Mouse (Mus musculus) bone marrow macrophage, adult 2 months (primary cell): ENCODE data around the gene Dapl1. TPM values are rescaled to one million over a fixed set of nuclear protein-coding genes. Genes with fewer than 3 reads are reported as not detected.

Experiments
- H3K27ac ChIP-seq: 2 replicates; pipeline ENCODE4 v1.5.1; 2012; ENCODE audit warnings: low read depth, low read length; ENCODE audit not compliant: insufficient read depth
- H3K4me1 ChIP-seq: 2 replicates; pipeline ENCODE4 v1.6.1; 2012; ENCODE audit warnings: low read length; ENCODE audit not compliant: control insufficient read depth, insufficient read depth
- H3K4me3 ChIP-seq: 2 replicates; pipeline ENCODE4 v1.5.1; 2012; ENCODE audit warnings: mild to moderate bottlenecking, low read length, moderate library complexity; ENCODE audit not compliant: insufficient read depth
- CTCF ChIP-seq: IDR thresholded peaks from 2 replicates; pipeline ENCODE4 v1.5.1; 2012; ENCODE audit warnings: low read depth, mild to moderate bottlenecking, low read length, moderate library complexity
- POLR2A ChIP-seq: IDR thresholded peaks from 2 replicates; pipeline ENCODE4 v1.6.1; 2012; ENCODE audit warnings: mild to moderate bottlenecking, low read depth, low read length, borderline replicate concordance
- polyA plus RNA-seq: library from polyadenylated mRNA; stranded (reverse); fragments of >200 nt; gene quantifications from 2 replicates; pipeline ENCODE4 v1.2.4, GENCODE M21; 2012; ENCODE audit not compliant: missing spikeins, insufficient read depth, insufficient read length

The Dapl1 gene
- not detected in 2 replicates for polyA plus RNA-seq

DNA sequence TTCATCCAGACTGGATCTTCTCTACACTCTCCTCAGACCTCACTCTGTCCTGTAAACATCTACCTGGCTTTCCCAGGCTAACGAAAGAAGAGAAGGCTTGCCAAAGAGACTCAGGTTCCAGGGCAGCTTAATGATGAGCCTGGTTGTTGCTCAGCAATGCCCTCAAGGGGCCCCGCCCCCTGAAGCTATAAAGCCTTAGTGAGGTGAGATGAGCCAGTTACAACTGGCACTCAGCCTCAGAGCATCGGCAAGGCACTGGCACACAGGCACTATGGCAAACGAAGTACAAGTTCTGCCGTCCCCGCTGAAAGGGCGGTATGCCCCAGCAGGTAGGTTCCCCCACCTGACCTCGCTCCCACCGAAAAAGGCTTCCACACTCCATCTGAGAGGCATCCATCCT, at the start of gene Dapl1:
Gene Dapl1 (plus strand): TSS at position 216 of the 400 bp plus-strand sequence.
- Histone ChIP-seq H3K4me3 (no peak within 1 kb of the TSS), H3K4me1 (no peaks in the 10 kb centered on the region), H3K27ac (no peak within 1 kb of the TSS)
- no peak for TF ChIP-seq CTCF
- no peak for TF ChIP-seq POLR2A

DNA sequence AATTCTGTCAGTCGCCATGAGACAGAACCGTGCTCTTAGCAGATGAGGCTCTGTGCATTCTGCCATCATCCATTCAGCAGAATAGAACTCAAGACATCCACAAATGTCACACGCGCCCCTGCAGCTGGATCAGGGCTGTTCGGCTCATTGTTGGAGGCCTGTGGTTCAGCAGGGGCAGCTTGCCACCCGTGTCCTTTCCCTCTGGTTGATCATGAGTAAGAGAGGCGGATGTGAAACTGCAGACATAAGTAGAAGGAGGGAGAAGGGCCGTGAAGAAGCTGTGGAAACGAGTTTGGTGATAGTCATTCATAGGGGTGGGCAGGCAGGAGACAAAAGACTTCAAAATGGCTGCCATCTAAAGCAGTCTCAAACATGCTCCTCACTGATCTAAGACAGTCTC, 49.6 kb upstream of the Dapl1 start:
- H3K4me1 ChIP-seq, result peaks cover 12% of the 10 kb centered on the region
- H3K27ac ChIP-seq, result no peak overlapping the region
- H3K4me3 ChIP-seq, result no peak overlapping the region
- TF ChIP-seq CTCF (no peak), POLR2A (no peak)

GRCm38 (mm10) chr2:59437684-59438393, 46.6 kb upstream of the Dapl1 start:
- Histone ChIP-seq H3K4me1 (peaks cover 12% of the 10 kb centered on the region), H3K27ac (peak overlapping the region; percentile 62), H3K4me3 (peak overlapping the region; percentile 41)
- no peak for TF ChIP-seq POLR2A
- no peak for TF ChIP-seq CTCF

DNA sequence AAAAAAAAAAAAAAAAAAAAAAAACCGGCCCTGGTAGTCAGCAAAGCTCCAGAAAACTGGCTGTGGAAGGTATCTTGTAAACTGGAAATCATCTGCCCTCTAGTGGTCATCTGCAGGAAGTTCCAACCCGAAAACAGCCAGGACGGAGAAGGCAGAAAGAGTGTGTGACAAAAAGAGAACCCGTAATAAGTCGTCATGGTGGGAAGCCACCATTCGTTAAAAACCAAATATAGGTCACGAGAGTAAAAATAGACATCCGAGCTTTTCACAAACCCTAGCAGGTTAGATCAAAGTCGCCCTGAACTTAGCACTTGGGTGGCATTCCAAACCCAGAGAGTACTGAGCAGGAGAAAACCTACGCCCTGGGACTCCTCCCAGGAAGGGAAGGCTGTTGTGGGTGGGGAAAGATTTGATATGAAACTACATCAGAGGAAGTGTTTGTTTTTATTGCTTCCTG, 45.9 kb upstream of the Dapl1 start:
- peak overlapping the region; percentile 62 for H3K27ac ChIP-seq
- peak overlapping the region; percentile 57 for H3K4me3 ChIP-seq
- TF ChIP-seq CTCF (no peak), POLR2A (no peak)
- H3K4me1 ChIP-seq, result peaks cover 12% of the 10 kb centered on the region

DNA sequence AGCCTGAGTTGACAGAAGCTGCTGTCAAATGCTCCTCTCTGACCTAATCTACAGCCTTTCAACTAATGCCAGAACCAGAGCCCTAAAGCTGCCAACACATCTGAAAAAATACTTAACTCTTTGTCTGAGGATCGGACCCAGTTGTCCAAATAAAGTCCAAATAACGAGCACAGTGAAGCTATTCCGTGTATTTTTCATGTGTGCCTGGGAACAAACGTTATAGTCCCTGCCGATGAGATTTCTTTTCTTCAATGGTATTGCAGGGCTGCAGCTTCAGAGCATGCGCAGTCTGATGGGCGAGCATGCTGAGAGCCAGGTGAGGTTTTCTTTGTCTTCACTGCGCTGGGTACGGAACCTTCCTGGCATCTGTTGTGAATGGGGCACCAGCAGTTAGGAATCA, 44.6 kb upstream of the Dapl1 start:
- no peak overlapping the region for H3K4me3 ChIP-seq
- TF ChIP-seq CTCF (no peak), POLR2A (no peak)
- no peak overlapping the region for H3K27ac ChIP-seq
- peaks cover 12% of the 10 kb centered on the region for H3K4me1 ChIP-seq

DNA sequence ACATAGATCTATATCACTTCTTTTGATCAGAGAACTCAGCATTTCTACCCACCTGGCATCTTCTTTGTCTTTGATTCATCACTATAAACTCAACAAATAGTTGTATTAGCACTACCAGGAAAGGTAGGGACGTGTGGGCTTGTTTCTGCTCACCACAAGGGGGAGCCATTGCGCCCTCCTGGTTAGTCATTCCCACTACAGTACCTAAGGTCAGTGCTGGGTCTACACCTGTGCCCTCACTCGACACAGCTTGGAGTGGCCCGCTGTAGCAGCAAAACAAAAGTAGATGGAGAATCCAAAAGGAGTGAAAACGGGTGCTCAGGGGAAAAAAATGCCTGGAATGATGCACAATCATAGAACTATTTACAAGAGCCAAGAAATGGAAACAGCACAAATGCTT, 44.0 kb upstream of the Dapl1 start:
- no peak for TF ChIP-seq POLR2A
- peak; percentile 82 for TF ChIP-seq CTCF
- no peak overlapping the region for H3K4me3 ChIP-seq
- no peak overlapping the region for H3K27ac ChIP-seq
- peaks cover 12% of the 10 kb centered on the region for H3K4me1 ChIP-seq

- peaks cover 12% of the 10 kb centered on the region for H3K4me1 ChIP-seq
- TF ChIP-seq CTCF, result no peak
- TF ChIP-seq POLR2A, result no peak
- no peak overlapping the region for H3K27ac ChIP-seq
- H3K4me3 ChIP-seq, result no peak overlapping the region
Measured at GRCm38 (mm10) chr2:59441681-59442080, 42.8 kb upstream of the Dapl1 start.

DNA sequence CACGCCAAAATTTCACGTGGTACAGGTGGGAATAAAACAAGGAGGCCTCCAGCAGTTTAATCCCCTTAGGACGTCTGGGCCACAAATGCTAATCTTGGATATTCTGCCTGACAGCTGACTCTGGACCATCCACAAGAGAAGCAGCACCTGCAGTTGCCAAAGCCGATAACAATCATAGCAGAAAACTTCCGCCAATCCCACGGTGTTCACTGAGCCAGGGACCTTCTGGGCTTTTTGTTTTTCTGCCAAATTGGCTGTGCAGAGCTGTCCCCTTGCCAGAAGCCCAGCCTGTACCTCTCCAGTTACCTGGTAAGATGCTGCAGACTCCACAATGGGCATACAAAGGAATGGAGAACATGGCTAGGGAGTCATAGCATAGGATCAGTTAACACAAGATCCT, 37.8 kb upstream of the Dapl1 start:
- no peak overlapping the region for H3K27ac ChIP-seq
- no peak overlapping the region for H3K4me3 ChIP-seq
- H3K4me1 ChIP-seq, result no peaks in the 10 kb centered on the region
- TF ChIP-seq POLR2A, result no peak
- no peak for TF ChIP-seq CTCF

DNA sequence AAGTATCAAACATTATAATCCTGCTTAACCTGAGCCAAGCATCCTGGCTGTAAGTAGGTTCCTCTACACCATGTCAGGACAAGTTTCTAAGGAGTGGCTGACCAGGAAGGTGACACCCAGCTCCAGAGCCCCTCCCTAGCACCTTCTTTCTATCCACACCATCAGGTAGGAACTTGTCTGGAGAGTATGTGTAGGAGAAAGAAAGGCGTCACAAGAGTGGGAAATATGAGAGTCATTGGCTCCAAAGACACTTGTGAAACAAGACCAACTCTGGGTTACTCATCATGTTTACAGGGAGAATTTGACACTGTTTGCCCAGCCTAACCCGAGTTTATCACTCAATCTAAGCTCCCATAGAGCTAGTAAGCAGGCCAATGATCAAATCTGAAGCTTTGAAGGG, 36.7 kb upstream of the Dapl1 start:
- no peak for TF ChIP-seq POLR2A
- TF ChIP-seq CTCF, result no peak
- H3K27ac ChIP-seq, result no peak overlapping the region
- no peaks in the 10 kb centered on the region for H3K4me1 ChIP-seq
- H3K4me3 ChIP-seq, result no peak overlapping the region

DNA sequence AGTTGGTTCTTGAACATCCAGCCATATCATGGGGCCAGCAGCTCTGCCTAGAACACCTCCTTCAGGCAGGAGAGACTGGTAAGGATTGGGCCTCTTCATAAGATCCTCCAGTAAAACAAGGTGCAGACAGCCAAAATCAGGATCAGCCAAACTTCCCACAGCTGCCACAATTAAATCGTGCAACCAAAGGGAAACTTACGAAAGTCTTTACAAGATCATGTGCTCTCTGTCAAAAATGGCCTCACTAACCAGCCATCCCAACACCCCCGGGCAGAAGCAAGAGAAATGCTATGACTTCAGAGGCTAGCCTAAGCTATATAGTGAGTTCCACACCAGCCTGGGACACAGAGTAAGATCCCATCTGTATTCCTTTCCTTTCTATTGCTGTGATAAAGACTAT, 35.9 kb upstream of the Dapl1 start:
- no peak overlapping the region for H3K4me3 ChIP-seq
- TF ChIP-seq CTCF, result no peak
- no peak for TF ChIP-seq POLR2A
- H3K27ac ChIP-seq, result no peak overlapping the region
- H3K4me1 ChIP-seq, result no peaks in the 10 kb centered on the region
